Mouse (Mus musculus) liver, postnatal 0 days (tissue): ENCODE data around the gene Pcgf5. TPM values are rescaled to one million over a fixed set of nuclear protein-coding genes. Genes with fewer than 3 reads are reported as not detected.

Experiments
- ATAC-seq: fragments of 200-750 bp; cut with Nextera tagmentation; 2 replicates; pipeline ENCODE4 v1.8.0; 2017; ENCODE audit warnings: mild to moderate bottlenecking, moderate library complexity
- DNase-seq: peaks from one replicate; pipeline ENCODE4 v3.0.0-alpha.2; 2016
- H3K27ac ChIP-seq: fragments of 300-500 bp; sonication (generic); 2 replicates; pipeline ENCODE4 v1.5.1; 2014; ENCODE audit warnings: antibody characterized with exemption, moderate library complexity, mild to moderate bottlenecking, low read depth
- H3K27me3 ChIP-seq: fragments of 300-500 bp; sonication (generic); 2 replicates; pipeline ENCODE4 v1.6.1; 2014; ENCODE audit warnings: low read length, control low read depth, mixed read lengths; ENCODE audit not compliant: insufficient read depth
- H3K36me3 ChIP-seq: fragments of 300-500 bp; sonication (generic); replicated peaks from 2 replicates; pipeline ENCODE4 v1.6.1; 2014; ENCODE audit warnings: mild to moderate bottlenecking, control low read depth, low read length, moderate library complexity, mixed read lengths; ENCODE audit not compliant: insufficient read depth
- H3K4me1 ChIP-seq: fragments of 300-500 bp; sonication (generic); 2 replicates; pipeline ENCODE4 v1.6.1; 2014; ENCODE audit warnings: antibody characterized with exemption, mild to moderate bottlenecking, control low read depth; ENCODE audit not compliant: insufficient read depth
- H3K4me2 ChIP-seq: fragments of 300-500 bp; sonication (generic); 2 replicates; pipeline ENCODE4 v1.6.1; 2014; ENCODE audit warnings: low read depth, mild to moderate bottlenecking, low read length, moderate library complexity, mixed read lengths
- H3K4me3 ChIP-seq: fragments of 300-500 bp; sonication (generic); 2 replicates; pipeline ENCODE4 v1.5.1; 2014; ENCODE audit warnings: low read depth, low read length
- H3K9ac ChIP-seq: fragments of 300-500 bp; sonication (generic); replicated peaks from 2 replicates; pipeline ENCODE4 v1.6.1; 2014; ENCODE audit warnings: mild to moderate bottlenecking, moderate library complexity
- H3K9me3 ChIP-seq: fragments of 300-500 bp; sonication (generic); 2 replicates; pipeline ENCODE4 v1.6.1; 2016; ENCODE audit warnings: mild to moderate bottlenecking, control low read depth, low read length, mixed read lengths
- CTCF ChIP-seq: sonication (generic); IDR thresholded peaks from 2 replicates; pipeline ENCODE4 v1.5.1; 2016; ENCODE audit warnings: antibody characterized with exemption, low read depth
- EP300 ChIP-seq: IDR thresholded peaks from 2 replicates; pipeline ENCODE4 v1.6.1; 2016; ENCODE audit warnings: antibody characterized with exemption, low read depth, mild to moderate bottlenecking
- WGBS: fragments of 180-500 bp; shearing (Covaris S2); extraction: QIAGEN DNeasy Blood & Tissue Kit; methylation state at CpG from one replicate; pipeline ENCODE4 v1.1.7; 2014; ENCODE audit not compliant: insufficient replicate concordance; 5-methylcytosine and 5-hydroxymethylcytosine counted together
- polyA plus RNA-seq: library from polyadenylated mRNA; unstranded; fragments of >200 nt; fragmentation: Nextera tagmentation; extraction: Ambion mirVana; gene quantifications from 2 replicates; pipeline ENCODE4 v1.2.1, GENCODE M21; 2015

Pcgf5 gene
- polyA plus RNA-seq, 1 experiment from 2014 or later, result 14.7 TPM

DNA sequence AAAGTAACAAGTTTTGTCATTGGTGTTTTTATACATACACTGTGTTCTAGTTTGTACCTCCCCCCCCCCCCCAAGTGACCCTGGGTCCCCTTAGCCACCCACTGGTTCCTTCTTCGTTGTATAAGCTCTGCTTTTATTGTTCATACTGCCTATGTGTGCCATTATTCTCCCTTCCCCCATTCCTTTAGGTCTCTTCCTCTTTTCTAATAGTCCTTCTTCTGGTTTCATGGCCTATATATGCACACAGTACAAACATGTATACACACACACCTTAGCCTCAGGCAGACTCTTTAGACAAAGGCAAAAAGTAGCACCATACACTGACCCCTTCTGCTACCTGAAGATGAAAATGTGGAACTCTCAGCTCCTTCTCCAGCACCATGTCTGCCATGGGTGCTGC, 42.6 kb downstream of the Pcgf5 start:
- no peak overlapping the region for H3K4me2 ChIP-seq
- no peaks in the 10 kb centered on the region for H3K36me3 ChIP-seq
- no peaks in the 10 kb centered on the region for H3K9me3 ChIP-seq
- H3K27me3 ChIP-seq, result no peaks in the 10 kb centered on the region
- no peaks in the 10 kb centered on the region for H3K4me1 ChIP-seq
- H3K27ac ChIP-seq, result no peak overlapping the region
- no peak overlapping the region for H3K4me3 ChIP-seq
- TF ChIP-seq CTCF (no peak), EP300 (no peak)
- 56% methylated on average over 1 of the region's 1 CpGs for WGBS
- no peak for DNase-seq
- H3K9ac ChIP-seq, result no peak overlapping the region
- no peak for ATAC-seq

GRCm38 (mm10) chr19:36398500-36398899, 50.4 kb downstream of the Pcgf5 start:
- Histone ChIP-seq H3K9me3 (no peaks in the 10 kb centered on the region), H3K36me3 (no peaks in the 10 kb centered on the region), H3K9ac (no peak overlapping the region), H3K27me3 (no peaks in the 10 kb centered on the region), H3K4me1 (no peaks in the 10 kb centered on the region), H3K27ac (no peak overlapping the region), H3K4me3 (no peak overlapping the region), H3K4me2 (no peak overlapping the region)
- 82% methylated on average over 3 of the region's 3 CpGs for WGBS
- ATAC-seq (no peak), DNase-seq (no peak)
- TF ChIP-seq EP300 (no peak), CTCF (no peak)

DNA sequence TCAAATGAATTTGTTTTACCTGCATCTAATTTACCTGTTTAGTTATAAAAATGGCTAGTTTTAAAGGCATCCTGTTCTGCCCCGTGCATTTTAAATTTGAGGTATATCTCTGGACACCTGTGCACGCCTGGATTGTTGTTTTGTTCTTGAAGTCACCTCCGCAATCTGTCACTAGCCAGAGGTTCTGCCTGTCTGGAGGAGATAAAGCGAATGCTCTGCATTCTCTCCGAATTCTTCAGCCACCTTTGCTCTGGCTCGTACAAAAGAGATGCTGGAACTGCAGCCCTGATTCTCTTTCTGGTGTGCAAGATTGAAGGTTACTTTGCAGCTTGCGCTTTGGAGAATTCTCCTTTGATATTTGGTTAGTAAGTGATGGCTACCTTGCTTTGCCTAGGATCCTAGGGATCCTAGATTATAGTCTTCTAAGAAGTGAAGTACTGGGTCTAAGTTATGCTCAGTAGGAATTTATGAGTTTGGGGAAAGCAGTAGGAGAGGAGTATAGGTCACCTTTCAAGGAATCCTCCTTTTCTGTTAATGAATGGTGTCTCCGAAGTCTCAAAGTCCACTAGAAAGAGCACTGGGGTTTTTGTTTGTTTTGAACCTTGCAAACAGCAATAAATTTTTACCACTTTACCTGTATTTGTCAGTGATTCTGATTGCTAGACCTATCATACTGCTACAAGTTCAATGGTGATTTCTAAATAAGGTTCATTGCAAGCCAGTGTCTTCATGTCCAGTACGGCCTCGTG, 60.4 kb downstream of the Pcgf5 start:
- Histone ChIP-seq H3K4me3 (no peak overlapping the region; the same call in 1 of the 2 replicates), H3K36me3 (peaks cover 10% of the 10 kb centered on the region), H3K27ac (no peak overlapping the region), H3K9me3 (no peaks in the 10 kb centered on the region), H3K9ac (no peak overlapping the region), H3K4me1 (peaks cover 18% of the 10 kb centered on the region), H3K4me2 (peak overlapping the region; percentile 84; the same call in 1 of the 2 replicates), H3K27me3 (no peaks in the 10 kb centered on the region)
- no peak for ATAC-seq
- WGBS, result 48% methylated on average over 10 of the region's 10 CpGs
- no peak for DNase-seq
- no peak for TF ChIP-seq CTCF
- TF ChIP-seq EP300, result peak; percentile 41

DNA sequence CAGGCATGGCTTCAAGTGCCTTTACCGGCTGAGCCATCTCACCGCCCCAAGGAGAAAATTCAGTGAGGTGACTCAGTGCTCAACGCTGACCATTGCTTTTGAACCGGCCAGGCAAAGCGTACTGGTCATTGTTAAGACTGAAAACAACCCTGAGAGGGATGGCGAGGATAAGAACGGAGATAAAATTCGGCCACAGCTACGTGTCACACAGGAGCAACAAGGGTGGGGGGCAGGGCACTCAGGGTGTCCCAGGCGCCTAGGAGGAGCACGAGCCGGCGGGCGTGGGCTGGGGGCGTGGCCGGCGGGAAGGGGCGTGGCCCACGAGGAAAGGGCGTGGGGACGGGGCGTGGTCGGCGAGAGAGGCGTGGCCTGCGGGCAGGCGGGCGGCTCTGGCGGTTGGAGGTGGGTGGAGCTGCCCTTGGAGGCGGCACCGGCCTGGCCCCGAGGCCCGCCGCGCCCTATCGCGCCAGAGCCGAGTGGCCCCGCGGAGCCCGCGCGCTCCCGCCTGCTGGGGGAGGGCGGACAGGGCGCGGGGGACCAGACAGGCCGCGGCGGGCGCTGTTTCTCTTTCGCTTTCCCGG, 61.3 kb downstream of the Pcgf5 start:
- peak overlapping the region; percentile 93 for H3K4me2 ChIP-seq
- DNase-seq (peak; percentile 99), ATAC-seq (peak; percentile 100)
- peaks cover 15% of the 10 kb centered on the region for H3K36me3 ChIP-seq
- under 1% methylated on average over 41 of the region's 53 CpGs for WGBS
- no peaks in the 10 kb centered on the region for H3K9me3 ChIP-seq
- no peaks in the 10 kb centered on the region for H3K27me3 ChIP-seq
- H3K4me1 ChIP-seq, result peaks cover 18% of the 10 kb centered on the region
- peak overlapping the region; percentile 74 for H3K4me3 ChIP-seq
- H3K27ac ChIP-seq, result peak overlapping the region; percentile 90
- peak overlapping the region; percentile 90 for H3K9ac ChIP-seq
- TF ChIP-seq CTCF (0 out of 2 replicates have a peak, but pooled peaks have one; percentile 10), EP300 (no peak)

- H3K4me3 ChIP-seq, result peak overlapping the region; percentile 74
- H3K9me3 ChIP-seq, result no peaks in the 10 kb centered on the region
- H3K4me1 ChIP-seq, result peaks cover 18% of the 10 kb centered on the region
- 3% methylated on average over 59 of the region's 82 CpGs for WGBS
- H3K9ac ChIP-seq, result peak overlapping the region; percentile 90
- H3K27me3 ChIP-seq, result no peaks in the 10 kb centered on the region
- no peak for TF ChIP-seq CTCF
- TF ChIP-seq EP300, result no peak
- peak overlapping the region; percentile 93 for H3K4me2 ChIP-seq
- peak overlapping the region; percentile 90 for H3K27ac ChIP-seq
- ATAC-seq, result no peak; the same call in 1 of the 2 replicates
- no peak for DNase-seq
- H3K36me3 ChIP-seq, result peaks cover 15% of the 10 kb centered on the region
Observed at GRCm38 (mm10) chr19:36409861-36410392, 61.8 kb downstream of the Pcgf5 start.

- DNase-seq, result no peak
Observed at GRCm38 (mm10) chr19:36419885-36420284, 71.8 kb downstream of the Pcgf5 start.

More at GRCm38 (mm10) chr19:36419885-36420284, 71.8 kb downstream of the Pcgf5 start:
- no peak for ATAC-seq
- TF ChIP-seq EP300 (no peak), CTCF (no peak)
- no peak overlapping the region for H3K27ac ChIP-seq
- H3K9ac ChIP-seq, result no peak overlapping the region
- no peak overlapping the region for H3K4me3 ChIP-seq
- H3K36me3 ChIP-seq, result peaks cover 17% of the 10 kb centered on the region
- no peaks in the 10 kb centered on the region for H3K4me1 ChIP-seq
- H3K27me3 ChIP-seq, result no peaks in the 10 kb centered on the region
- H3K4me2 ChIP-seq, result no peak overlapping the region
- no peaks in the 10 kb centered on the region for H3K9me3 ChIP-seq
